8 mouse cellular contexts compared by ENCODE assay signal in the genomic region with DNA sequence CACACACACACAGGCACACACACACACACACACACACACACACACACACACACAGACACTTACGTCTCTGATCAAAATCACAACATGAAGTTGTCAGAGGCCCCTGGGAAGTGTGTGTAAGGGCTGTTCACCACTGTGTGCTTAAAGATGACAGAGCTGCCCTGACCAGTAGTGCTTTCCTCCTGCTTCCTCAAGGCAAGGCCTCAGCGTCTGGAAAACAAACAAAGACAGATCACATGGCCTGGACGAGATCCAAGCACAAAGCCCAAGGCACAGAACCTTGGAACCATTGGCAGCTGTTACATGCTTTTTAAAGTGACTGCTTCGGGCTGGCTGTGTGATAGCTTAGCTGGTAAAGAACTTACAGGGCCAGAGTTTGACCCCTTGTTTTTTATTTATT. TPM values are rescaled to one million over a fixed set of nuclear protein-coding genes. Genes with fewer than 3 reads are reported as not detected.
DNase-seq lines count a peak whose midpoint lies in the region; ATAC-seq and TF ChIP-seq lines count a peak whose summit lies in the region.

No protein-coding gene starts in this region.

- 0 out of 2 replicates have a peak overlapping the region, but pooled peaks have one; percentile 45 for H3K27ac ChIP-seq in limb, embryonic 12.5 days
- no peak overlapping the region for H3K27ac ChIP-seq in limb, embryonic 10.5 days
- peak overlapping the region; percentile 85 for H3K27ac ChIP-seq in intestine, embryonic 16.5 days (ENCODE audit: low read length)
- H3K27ac ChIP-seq in stomach, postnatal 0 days (replicated peaks) = peak overlapping the region; percentile 91

- H3K4me1 ChIP-seq in limb, embryonic 12.5 days (replicated peaks) = no peaks in the 10 kb centered on the region
- H3K4me1 ChIP-seq in limb, embryonic 10.5 days = no peaks in the 10 kb centered on the region
- peaks cover 12% of the 10 kb centered on the region for H3K4me1 ChIP-seq in intestine, embryonic 16.5 days (ENCODE audit: control insufficient read depth, insufficient read depth, low read length)
- H3K4me1 ChIP-seq in lung, adult 2 months (ENCODE audit: control insufficient read depth, insufficient read depth, low read length) = peaks cover 17% of the 10 kb centered on the region
- H3K4me1 ChIP-seq in stomach, postnatal 0 days (replicated peaks; ENCODE audit: control insufficient read depth, insufficient read depth) = peaks cover 2% of the 10 kb centered on the region; the same call in 1 of the 2 replicates

- no peak for ATAC-seq in limb, embryonic 12.5 days (ENCODE audit: insufficient number of reproducible peaks, insufficient read depth, low FRiP score, low TSS enrichment, low read depth)
- peak; percentile 96 for ATAC-seq in intestine, embryonic 16.5 days
- peak; percentile 96 for ATAC-seq in stomach, postnatal 0 days (ENCODE audit: low FRiP score, low TSS enrichment)

- no peaks in the 10 kb centered on the region for H3K27me3 ChIP-seq in limb, embryonic 12.5 days
- H3K27me3 ChIP-seq in limb, embryonic 10.5 days (ENCODE audit: low read depth, poor library complexity, severe bottlenecking) = no peaks in the 10 kb centered on the region
- no peaks in the 10 kb centered on the region for H3K27me3 ChIP-seq in intestine, embryonic 16.5 days (replicated peaks; ENCODE audit: control insufficient read depth, insufficient read depth, low read length)
- no peaks in the 10 kb centered on the region for H3K27me3 ChIP-seq in stomach, postnatal 0 days (ENCODE audit: control insufficient read depth, insufficient read depth, low read length)

- no peak overlapping the region for H3K4me2 ChIP-seq in limb, embryonic 12.5 days
- no peak overlapping the region for H3K4me2 ChIP-seq in intestine, embryonic 16.5 days (ENCODE audit: low read depth, low read length)
- H3K4me2 ChIP-seq in stomach, postnatal 0 days (replicated peaks; ENCODE audit: low read depth) = no peak overlapping the region

- TF ChIP-seq POLR2A in brain, embryonic 14.5 days (IDR thresholded peaks at IDR 0.05; ENCODE audit: borderline replicate concordance, extremely low read depth, insufficient read depth, insufficient read length, poor library complexity, severe bottlenecking) = no peak
- TF ChIP-seq POLR2A in lung, adult 2 months (IDR thresholded peaks at IDR 0.05; ENCODE audit: borderline replicate concordance, extremely low read depth, low read depth, low read length) = 0 out of 2 replicates have a peak, but pooled peaks have one; percentile 26

- no peak for TF ChIP-seq EP300 in stomach, postnatal 0 days (optimal IDR thresholded peaks at IDR 0.05)

- H3K9ac ChIP-seq in limb, embryonic 12.5 days (replicated peaks) = no peak overlapping the region
- H3K9ac ChIP-seq in intestine, embryonic 16.5 days (ENCODE audit: low read depth, low read length) = no peak overlapping the region
- H3K9ac ChIP-seq in stomach, postnatal 0 days (ENCODE audit: low read length) = no peak overlapping the region

- no peak overlapping the region for H3K4me3 ChIP-seq in limb, embryonic 12.5 days (replicated peaks)
- H3K4me3 ChIP-seq in limb, embryonic 10.5 days = no peak overlapping the region
- H3K4me3 ChIP-seq in intestine, embryonic 16.5 days (ENCODE audit: low read length) = no peak overlapping the region
- H3K4me3 ChIP-seq in lung, adult 2 months (replicated peaks; ENCODE audit: extremely low read depth, low read depth, low read length) = no peak overlapping the region
- H3K4me3 ChIP-seq in stomach, postnatal 0 days (ENCODE audit: low read depth, low read length) = no peak overlapping the region

- no peak for TF ChIP-seq CTCF in brain, embryonic 14.5 days (IDR thresholded peaks at IDR 0.05; ENCODE audit: borderline replicate concordance, extremely low read depth, insufficient read depth, insufficient read length)
- no peak for TF ChIP-seq CTCF in lung, adult 2 months (IDR thresholded peaks at IDR 0.05; ENCODE audit: insufficient read depth, low read length)
- no peak for TF ChIP-seq CTCF in stomach, postnatal 0 days (IDR thresholded peaks at IDR 0.05; ENCODE audit: low read depth)

- H3K36me3 ChIP-seq in limb, embryonic 12.5 days = peaks cover 41% of the 10 kb centered on the region
- peaks cover 52% of the 10 kb centered on the region for H3K36me3 ChIP-seq in limb, embryonic 10.5 days
- no peaks in the 10 kb centered on the region; the same call in 1 of the 2 replicates for H3K36me3 ChIP-seq in intestine, embryonic 16.5 days (ENCODE audit: control insufficient read depth, insufficient read depth, low read length)
- peaks cover 8% of the 10 kb centered on the region; the same call in 1 of the 2 replicates for H3K36me3 ChIP-seq in stomach, postnatal 0 days (ENCODE audit: control insufficient read depth, insufficient read depth, low read length)

- H3K9me3 ChIP-seq in limb, embryonic 12.5 days = no peaks in the 10 kb centered on the region
- H3K9me3 ChIP-seq in limb, embryonic 10.5 days (replicated peaks) = no peaks in the 10 kb centered on the region
- H3K9me3 ChIP-seq in intestine, embryonic 16.5 days (ENCODE audit: control insufficient read depth, low read length) = no peaks in the 10 kb centered on the region
- H3K9me3 ChIP-seq in stomach, postnatal 0 days (ENCODE audit: control insufficient read depth, low read length) = no peaks in the 10 kb centered on the region

- intact Hi-C loops in gastrocnemius, postnatal 14 days (cut with DNase I; ENCODE audit: low total_unique reads) = no loop called here

- WGBS in limb, embryonic 12.5 days = 46% methylated on average over 4 of the region's 4 CpGs
- 56% methylated on average over 4 of the region's 4 CpGs for WGBS in limb, embryonic 10.5 days
- 14% methylated on average over 4 of the region's 4 CpGs for WGBS in intestine, embryonic 16.5 days
- 19% methylated on average over 4 of the region's 4 CpGs for WGBS in lung, adult 2 months
- 17% methylated on average over 4 of the region's 4 CpGs for WGBS in stomach, postnatal 0 days

- no peak for DNase-seq in limb, embryonic 10.5 days (ENCODE audit: low spot score)
- DNase-seq in brain, embryonic 14.5 days (ENCODE audit: low read depth) = peak; percentile 91
- DNase-seq in gastrocnemius, postnatal 14 days = peak; percentile 66
- DNase-seq in lung, adult 2 months = peak; percentile 68
- DNase-seq in stomach, postnatal 0 days (ENCODE audit: low spot score) = peak; percentile 91
- DNase-seq in B cell, adult 2 months = no peak

RNA-seq across cellular contexts. Expression of a gene that starts 31.5 kb away (rescaled TPM):
- polyA plus RNA-seq in limb, embryonic 12.5 days (2016; fragmentation: Nextera tagmentation; extraction: Ambion mirVana) = 0.05 and 0.15 TPM in 2 replicates
- polyA plus RNA-seq in limb, embryonic 10.5 days (2016; fragmentation: Nextera tagmentation; extraction: Ambion mirVana) = 0.11 and 0.18 TPM in 2 replicates
- polyA plus RNA-seq in brain, embryonic 14.5 days (2012; rRNA removed) = 0.03 and 0.11 TPM in 2 replicates
- total RNA-seq in gastrocnemius, postnatal 14 days (2021) = not detected
- 10.2 and 13.0 TPM in 2 replicates for polyA plus RNA-seq in intestine, embryonic 16.5 days (2015; fragmentation: Nextera tagmentation; extraction: Ambion mirVana)
- 1.1 and 1.6 TPM in 2 replicates for polyA plus RNA-seq in lung, adult 2 months (2012; rRNA removed)
- polyA plus RNA-seq in stomach, postnatal 0 days (2015; fragmentation: Nextera tagmentation; extraction: Ambion mirVana) = 9.2 and 11.6 TPM in 2 replicates

RNA-seq across cellular contexts. Expression of a gene that starts 58.4 kb away (rescaled TPM):
- polyA plus RNA-seq in limb, embryonic 12.5 days (2016; fragmentation: Nextera tagmentation; extraction: Ambion mirVana) = 5.3 and 5.7 TPM in 2 replicates
- 5.7 and 5.9 TPM in 2 replicates for polyA plus RNA-seq in limb, embryonic 10.5 days (2016; fragmentation: Nextera tagmentation; extraction: Ambion mirVana)
- polyA plus RNA-seq in brain, embryonic 14.5 days (2012; rRNA removed) = 14.0 and 24.8 TPM in 2 replicates
- total RNA-seq in gastrocnemius, postnatal 14 days (2021) = 10 to 100 TPM; 12.2 to 12.5 TPM
- 4.8 and 5.4 TPM in 2 replicates for polyA plus RNA-seq in intestine, embryonic 16.5 days (2015; fragmentation: Nextera tagmentation; extraction: Ambion mirVana)
- 20.1 and 24.2 TPM in 2 replicates for polyA plus RNA-seq in lung, adult 2 months (2012; rRNA removed)
- 3.8 and 4.1 TPM in 2 replicates for polyA plus RNA-seq in stomach, postnatal 0 days (2015; fragmentation: Nextera tagmentation; extraction: Ambion mirVana)

Comparison
In these comparisons a context has a peak if more than half of its experiments do, and no peak if none do; other contexts are left out.
1. DNase-seq: peak in brain, embryonic 14.5 days (single experiment), gastrocnemius, postnatal 14 days (single experiment), lung, adult 2 months (single experiment) and stomach, postnatal 0 days (single experiment); none in limb, embryonic 10.5 days (single experiment) and B cell, adult 2 months (0 of 2).